Mouse (Mus musculus): ENCODE data around the gene Psmb7. TPM values are rescaled to one million over a fixed set of nuclear protein-coding genes. Genes with fewer than 3 reads are reported as not detected.

The Psmb7 gene
- polyA plus RNA-seq, 1 experiment from 2014 or later, result 299 TPM

DNA sequence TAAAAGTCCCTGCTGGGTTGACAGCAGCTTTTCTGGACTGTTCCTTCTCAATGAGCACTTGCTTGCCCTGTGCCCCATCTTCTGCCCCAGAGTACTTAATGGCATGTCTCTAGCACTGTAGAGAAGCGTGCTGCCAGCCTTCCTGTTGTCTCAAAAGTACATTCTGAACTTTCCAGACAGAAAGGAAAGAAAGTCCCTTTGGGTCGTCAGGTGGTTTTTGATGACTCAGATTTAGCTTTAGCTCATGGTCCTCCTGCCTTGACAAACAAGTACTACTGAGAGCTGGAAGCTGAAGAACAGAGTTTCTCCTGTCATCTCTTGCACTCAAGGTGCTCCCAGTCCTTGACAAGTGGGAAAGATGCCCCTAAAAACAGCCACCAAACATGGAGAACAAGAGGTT, 33.7 kb downstream of the Psmb7 start:
- Histone ChIP-seq H3K4me3 (ENCODE audit: low read length) (no peak overlapping the region), H3K4me2 (ENCODE audit: low read length) (no peak overlapping the region), H3K36me3 (ENCODE audit: control insufficient read depth, insufficient read depth, low read length) (no peaks in the 10 kb centered on the region), H3K9me3 (ENCODE audit: control insufficient read depth, low read length) (no peaks in the 10 kb centered on the region), H3K27me3 (replicated peaks; ENCODE audit: control insufficient read depth, insufficient read depth, low read length) (no peaks in the 10 kb centered on the region), H3K27ac (ENCODE audit: low read depth, low read length) (no peak overlapping the region), H3K4me1 (ENCODE audit: control insufficient read depth, insufficient read depth, low read depth, low read length) (peaks cover 20% of the 10 kb centered on the region), H3K9ac (ENCODE audit: low read depth, low read length) (no peak overlapping the region)
- WGBS, result 92% methylated on average over 2 of the region's 2 CpGs
- no peak for ATAC-seq

DNA sequence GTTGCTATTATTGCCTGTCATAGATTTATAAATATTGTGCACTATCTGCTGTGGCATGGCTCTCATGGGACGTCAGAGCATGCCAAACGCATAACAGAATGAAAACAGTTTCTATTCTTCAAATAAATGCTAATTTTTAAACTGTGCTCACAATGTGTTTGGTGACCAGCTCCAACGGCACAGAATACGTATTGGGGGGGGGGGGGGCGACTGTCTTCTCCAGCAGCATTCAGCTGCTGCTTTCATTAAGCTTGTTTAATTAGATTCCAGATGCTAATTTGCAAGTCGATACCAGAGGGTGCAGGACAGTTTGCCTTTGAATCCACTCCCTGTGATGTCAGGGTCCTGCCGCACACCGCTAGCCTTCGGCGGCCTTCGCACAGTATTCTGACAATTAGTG, 34.6 kb downstream of the Psmb7 start:
- Histone ChIP-seq H3K9me3 (ENCODE audit: control insufficient read depth, low read length) (no peaks in the 10 kb centered on the region), H3K27ac (ENCODE audit: low read depth, low read length) (no peak overlapping the region), H3K4me1 (ENCODE audit: control insufficient read depth, insufficient read depth, low read depth, low read length) (peaks cover 13% of the 10 kb centered on the region), H3K9ac (ENCODE audit: low read depth, low read length) (no peak overlapping the region), H3K27me3 (replicated peaks; ENCODE audit: control insufficient read depth, insufficient read depth, low read length) (no peaks in the 10 kb centered on the region), H3K36me3 (ENCODE audit: control insufficient read depth, insufficient read depth, low read length) (no peaks in the 10 kb centered on the region), H3K4me2 (ENCODE audit: low read length) (no peak overlapping the region), H3K4me3 (ENCODE audit: low read length) (no peak overlapping the region)
- peak; percentile 59 for ATAC-seq
- WGBS, result 34% methylated on average over 11 of the region's 11 CpGs

DNA sequence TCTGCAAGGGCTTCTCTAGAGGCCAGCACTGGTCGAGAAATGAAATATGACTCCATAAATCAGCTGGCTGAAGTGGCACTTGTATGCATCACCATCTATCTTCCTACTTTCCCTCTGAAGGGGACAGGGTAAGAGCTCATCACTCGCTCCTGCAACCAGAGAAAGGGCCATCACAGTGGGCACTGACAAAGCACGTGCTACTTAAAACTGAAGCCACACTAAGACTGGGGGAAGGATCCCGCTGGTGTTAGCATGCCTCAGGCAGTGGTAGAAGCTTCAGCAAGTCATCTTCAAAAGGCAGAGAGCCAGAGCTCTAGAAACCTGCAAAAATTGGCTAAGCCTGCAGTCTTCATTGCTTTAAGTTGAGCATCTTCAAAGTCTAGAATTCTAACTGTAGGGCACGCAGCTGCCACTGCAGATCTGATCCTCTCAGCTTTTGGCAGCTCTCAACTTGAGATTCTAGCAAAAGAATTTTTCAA, 35.0 kb downstream of the Psmb7 start:
- H3K4me3 ChIP-seq (ENCODE audit: low read length), result no peak overlapping the region
- H3K27ac ChIP-seq (ENCODE audit: low read depth, low read length), result 0 out of 2 replicates have a peak overlapping the region, but pooled peaks have one; percentile 23
- H3K9ac ChIP-seq (ENCODE audit: low read depth, low read length), result no peak overlapping the region
- ATAC-seq, result peak; percentile 60
- H3K4me1 ChIP-seq (ENCODE audit: control insufficient read depth, insufficient read depth, low read depth, low read length), result peaks cover 13% of the 10 kb centered on the region
- 48% methylated on average over 5 of the region's 5 CpGs for WGBS
- H3K27me3 ChIP-seq (replicated peaks; ENCODE audit: control insufficient read depth, insufficient read depth, low read length), result no peaks in the 10 kb centered on the region
- no peaks in the 10 kb centered on the region for H3K9me3 ChIP-seq (ENCODE audit: control insufficient read depth, low read length)
- H3K36me3 ChIP-seq (ENCODE audit: control insufficient read depth, insufficient read depth, low read length), result no peaks in the 10 kb centered on the region
- H3K4me2 ChIP-seq (ENCODE audit: low read length), result no peak overlapping the region

DNA sequence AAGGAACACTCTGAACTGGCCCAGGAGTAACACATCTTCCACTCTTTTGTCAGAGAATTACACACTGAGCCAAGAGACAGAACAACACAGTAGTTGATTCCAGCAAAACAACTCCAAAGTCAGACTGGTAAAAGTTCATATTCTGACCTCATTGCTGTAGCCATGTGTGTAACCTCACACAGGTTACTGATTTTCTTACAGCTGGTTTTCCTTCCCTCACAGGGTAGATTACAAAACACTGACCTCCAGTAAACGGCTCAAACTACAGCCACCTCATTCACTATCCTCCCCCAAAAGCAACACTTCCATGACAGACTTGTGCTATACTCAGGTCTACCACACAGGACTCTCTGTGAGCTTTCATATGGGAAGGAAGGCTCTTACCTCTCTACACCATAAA, 36.2 kb downstream of the Psmb7 start:
- no peak for ATAC-seq
- no peaks in the 10 kb centered on the region for H3K9me3 ChIP-seq (ENCODE audit: control insufficient read depth, low read length)
- H3K4me2 ChIP-seq (ENCODE audit: low read length), result no peak overlapping the region
- no peaks in the 10 kb centered on the region for H3K36me3 ChIP-seq (ENCODE audit: control insufficient read depth, insufficient read depth, low read length)
- H3K9ac ChIP-seq (ENCODE audit: low read depth, low read length), result no peak overlapping the region
- H3K27ac ChIP-seq (ENCODE audit: low read depth, low read length), result no peak overlapping the region
- WGBS, result 85% methylated on average over 1 of the region's 1 CpGs
- no peaks in the 10 kb centered on the region for H3K27me3 ChIP-seq (replicated peaks; ENCODE audit: control insufficient read depth, insufficient read depth, low read length)
- H3K4me3 ChIP-seq (ENCODE audit: low read length), result no peak overlapping the region
- H3K4me1 ChIP-seq (ENCODE audit: control insufficient read depth, insufficient read depth, low read depth, low read length), result peaks cover 11% of the 10 kb centered on the region

DNA sequence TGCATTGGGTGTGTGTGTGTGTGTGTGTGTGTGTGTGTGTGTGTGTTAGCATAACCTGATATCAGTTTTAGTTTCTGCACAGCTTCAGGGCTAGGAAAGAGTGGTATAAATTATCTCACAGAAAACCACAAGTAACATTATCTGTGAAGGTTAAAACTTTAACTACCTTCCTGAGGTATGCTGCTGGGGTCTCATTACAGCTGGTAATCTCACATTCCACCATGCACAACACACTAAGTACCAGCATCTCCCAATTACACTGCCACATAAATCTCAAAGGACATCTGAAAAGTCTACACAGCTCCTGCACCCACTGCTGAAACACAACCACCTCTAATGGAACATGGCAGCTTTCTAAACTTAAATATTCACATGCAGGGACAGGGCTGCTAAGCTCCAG, 43.0 kb downstream of the Psmb7 start:
- Histone ChIP-seq H3K4me3 (ENCODE audit: low read length) (no peak overlapping the region), H3K27me3 (replicated peaks; ENCODE audit: control insufficient read depth, insufficient read depth, low read length) (no peaks in the 10 kb centered on the region), H3K36me3 (ENCODE audit: control insufficient read depth, insufficient read depth, low read length) (no peaks in the 10 kb centered on the region), H3K4me2 (ENCODE audit: low read length) (no peak overlapping the region), H3K4me1 (ENCODE audit: control insufficient read depth, insufficient read depth, low read depth, low read length) (no peaks in the 10 kb centered on the region), H3K9ac (ENCODE audit: low read depth, low read length) (no peak overlapping the region), H3K9me3 (ENCODE audit: control insufficient read depth, low read length) (no peaks in the 10 kb centered on the region), H3K27ac (ENCODE audit: low read depth, low read length) (no peak overlapping the region)
- no peak for ATAC-seq

DNA sequence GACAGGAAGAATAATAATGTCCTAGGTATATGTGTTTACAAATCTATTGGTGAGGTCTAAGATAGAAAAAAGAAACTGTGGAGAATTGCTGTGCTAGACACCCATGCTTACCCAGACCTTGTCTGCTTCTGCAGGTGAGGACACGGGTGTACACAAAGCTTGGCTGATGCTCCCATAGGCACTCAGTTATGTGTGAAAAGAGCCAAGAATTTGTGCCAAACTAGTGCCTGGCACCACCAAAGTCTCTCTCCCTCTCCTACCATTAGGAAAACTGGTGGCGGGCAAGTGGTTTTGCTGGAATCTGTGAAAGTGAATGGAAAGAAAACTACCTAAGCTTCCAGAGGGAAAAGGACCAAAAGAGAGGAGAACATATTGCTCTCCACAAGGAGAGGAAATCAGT, 45.5 kb downstream of the Psmb7 start:
- no peak overlapping the region for H3K4me3 ChIP-seq (ENCODE audit: low read length)
- H3K4me1 ChIP-seq (ENCODE audit: control insufficient read depth, insufficient read depth, low read depth, low read length), result no peaks in the 10 kb centered on the region; the same call in 1 of the 2 replicates
- no peak overlapping the region for H3K4me2 ChIP-seq (ENCODE audit: low read length)
- no peak overlapping the region for H3K27ac ChIP-seq (ENCODE audit: low read depth, low read length)
- ATAC-seq, result no peak
- WGBS, result 81% methylated on average over 2 of the region's 2 CpGs
- H3K27me3 ChIP-seq (replicated peaks; ENCODE audit: control insufficient read depth, insufficient read depth, low read length), result no peaks in the 10 kb centered on the region
- no peaks in the 10 kb centered on the region for H3K9me3 ChIP-seq (ENCODE audit: control insufficient read depth, low read length)
- no peaks in the 10 kb centered on the region for H3K36me3 ChIP-seq (ENCODE audit: control insufficient read depth, insufficient read depth, low read length)
- no peak overlapping the region for H3K9ac ChIP-seq (ENCODE audit: low read depth, low read length)

DNA sequence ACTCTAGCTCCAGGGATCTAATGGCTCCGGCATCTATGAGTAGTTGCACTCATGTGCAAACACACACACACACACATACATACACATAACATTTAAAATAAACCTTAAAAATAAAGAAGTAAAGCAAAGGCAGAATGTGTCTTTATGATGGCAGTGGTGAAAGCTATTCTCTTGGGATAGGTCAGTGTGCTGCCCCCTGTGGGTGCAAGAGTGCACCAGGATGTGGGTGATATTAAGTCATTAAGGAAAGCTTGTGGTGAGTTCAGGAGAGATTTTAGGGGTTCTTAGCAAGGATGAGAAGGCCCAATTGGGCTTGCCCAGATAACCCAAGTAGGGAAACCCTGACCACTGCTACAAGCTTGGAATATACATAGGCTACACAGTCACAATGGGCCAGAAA, 46.0 kb downstream of the Psmb7 start:
- no peaks in the 10 kb centered on the region; the same call in 1 of the 2 replicates for H3K4me1 ChIP-seq (ENCODE audit: control insufficient read depth, insufficient read depth, low read depth, low read length)
- H3K27ac ChIP-seq (ENCODE audit: low read depth, low read length), result no peak overlapping the region
- H3K9ac ChIP-seq (ENCODE audit: low read depth, low read length), result no peak overlapping the region
- H3K4me2 ChIP-seq (ENCODE audit: low read length), result no peak overlapping the region
- no peaks in the 10 kb centered on the region for H3K36me3 ChIP-seq (ENCODE audit: control insufficient read depth, insufficient read depth, low read length)
- H3K27me3 ChIP-seq (replicated peaks; ENCODE audit: control insufficient read depth, insufficient read depth, low read length), result no peaks in the 10 kb centered on the region
- H3K4me3 ChIP-seq (ENCODE audit: low read length), result no peak overlapping the region
- no peaks in the 10 kb centered on the region for H3K9me3 ChIP-seq (ENCODE audit: control insufficient read depth, low read length)
- no peak for ATAC-seq
- WGBS, result 100% methylated on average over 1 of the region's 1 CpGs

DNA sequence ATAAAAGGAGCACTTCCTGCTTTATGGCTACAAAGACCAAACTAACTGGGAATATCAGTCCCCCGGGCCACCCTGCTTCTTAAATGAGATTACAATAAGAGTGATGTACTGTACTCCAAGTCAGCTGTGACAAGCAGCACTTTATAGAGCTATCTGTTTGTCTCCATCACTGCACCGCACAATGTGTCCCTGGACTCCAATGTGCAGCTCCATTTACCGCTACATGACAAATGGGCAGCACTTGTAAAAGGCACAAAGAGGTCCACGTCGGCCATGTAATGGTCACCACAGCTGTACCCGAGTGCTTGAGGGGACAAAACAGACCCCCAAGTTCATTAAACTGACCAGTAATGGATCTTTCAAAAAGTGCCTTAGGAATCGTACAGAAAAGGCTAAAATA, 49.0 kb downstream of the Psmb7 start:
- H3K9ac ChIP-seq (ENCODE audit: low read depth, low read length), result no peak overlapping the region
- H3K4me3 ChIP-seq (ENCODE audit: low read length), result no peak overlapping the region
- WGBS, result 56% methylated on average over 7 of the region's 7 CpGs
- no peaks in the 10 kb centered on the region for H3K9me3 ChIP-seq (ENCODE audit: control insufficient read depth, low read length)
- no peaks in the 10 kb centered on the region for H3K27me3 ChIP-seq (replicated peaks; ENCODE audit: control insufficient read depth, insufficient read depth, low read length)
- H3K36me3 ChIP-seq (ENCODE audit: control insufficient read depth, insufficient read depth, low read length), result peaks cover 3% of the 10 kb centered on the region
- no peak overlapping the region for H3K4me2 ChIP-seq (ENCODE audit: low read length)
- peaks cover 9% of the 10 kb centered on the region for H3K4me1 ChIP-seq (ENCODE audit: control insufficient read depth, insufficient read depth, low read depth, low read length)
- H3K27ac ChIP-seq (ENCODE audit: low read depth, low read length), result no peak overlapping the region
- ATAC-seq, result 0 out of 2 replicates have a peak, but pooled peaks have one; percentile 14

DNA sequence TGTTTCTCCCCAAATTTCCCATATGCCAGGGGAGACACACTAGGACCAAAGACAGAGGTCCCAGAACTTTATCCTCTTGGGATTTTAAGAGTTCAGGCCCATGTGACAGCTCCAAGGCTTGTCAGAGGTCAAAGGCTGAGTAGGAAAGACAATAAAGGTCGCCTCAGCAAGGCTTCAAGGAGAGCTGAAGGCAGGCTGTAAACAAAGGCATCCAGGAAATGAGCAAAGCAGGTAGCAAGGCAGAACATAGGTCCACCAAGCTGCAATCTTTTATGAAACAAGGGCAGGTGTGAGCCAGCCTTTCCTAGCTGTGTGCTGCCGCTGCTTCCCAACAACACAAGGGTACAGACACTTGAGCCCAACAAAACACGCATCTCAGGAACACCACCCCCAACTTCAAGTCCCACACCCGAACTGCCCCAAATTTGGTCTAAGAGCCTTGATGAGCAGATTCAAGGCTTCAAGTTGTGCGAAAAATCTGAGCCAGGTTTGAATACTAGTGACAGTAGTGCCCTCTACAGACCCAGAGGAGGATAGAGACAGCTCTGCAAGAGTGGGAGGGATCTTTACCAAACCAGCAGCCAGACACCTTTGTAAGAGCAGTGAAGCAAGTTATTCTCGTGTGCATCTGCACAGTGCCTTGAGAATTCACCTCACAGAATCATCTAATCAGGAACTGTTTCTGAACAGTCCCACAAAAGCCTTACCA, 52.0 kb downstream of the Psmb7 start:
- Histone ChIP-seq H3K27me3 (replicated peaks; ENCODE audit: control insufficient read depth, insufficient read depth, low read length) (no peaks in the 10 kb centered on the region), H3K27ac (ENCODE audit: low read depth, low read length) (0 out of 2 replicates have a peak overlapping the region, but pooled peaks have one; percentile 12), H3K4me3 (ENCODE audit: low read length) (no peak overlapping the region), H3K9me3 (ENCODE audit: control insufficient read depth, low read length) (no peaks in the 10 kb centered on the region), H3K9ac (ENCODE audit: low read depth, low read length) (no peak overlapping the region), H3K36me3 (ENCODE audit: control insufficient read depth, insufficient read depth, low read length) (peaks cover 3% of the 10 kb centered on the region), H3K4me1 (ENCODE audit: control insufficient read depth, insufficient read depth, low read depth, low read length) (peaks cover 9% of the 10 kb centered on the region), H3K4me2 (ENCODE audit: low read length) (no peak overlapping the region)
- peak; percentile 79 for ATAC-seq
- 53% methylated on average over 6 of the region's 6 CpGs for WGBS

All from hindbrain, embryonic 16.5 days (tissue).